Mouse (Mus musculus): ENCODE results near the gene Gm21970.

DNA sequence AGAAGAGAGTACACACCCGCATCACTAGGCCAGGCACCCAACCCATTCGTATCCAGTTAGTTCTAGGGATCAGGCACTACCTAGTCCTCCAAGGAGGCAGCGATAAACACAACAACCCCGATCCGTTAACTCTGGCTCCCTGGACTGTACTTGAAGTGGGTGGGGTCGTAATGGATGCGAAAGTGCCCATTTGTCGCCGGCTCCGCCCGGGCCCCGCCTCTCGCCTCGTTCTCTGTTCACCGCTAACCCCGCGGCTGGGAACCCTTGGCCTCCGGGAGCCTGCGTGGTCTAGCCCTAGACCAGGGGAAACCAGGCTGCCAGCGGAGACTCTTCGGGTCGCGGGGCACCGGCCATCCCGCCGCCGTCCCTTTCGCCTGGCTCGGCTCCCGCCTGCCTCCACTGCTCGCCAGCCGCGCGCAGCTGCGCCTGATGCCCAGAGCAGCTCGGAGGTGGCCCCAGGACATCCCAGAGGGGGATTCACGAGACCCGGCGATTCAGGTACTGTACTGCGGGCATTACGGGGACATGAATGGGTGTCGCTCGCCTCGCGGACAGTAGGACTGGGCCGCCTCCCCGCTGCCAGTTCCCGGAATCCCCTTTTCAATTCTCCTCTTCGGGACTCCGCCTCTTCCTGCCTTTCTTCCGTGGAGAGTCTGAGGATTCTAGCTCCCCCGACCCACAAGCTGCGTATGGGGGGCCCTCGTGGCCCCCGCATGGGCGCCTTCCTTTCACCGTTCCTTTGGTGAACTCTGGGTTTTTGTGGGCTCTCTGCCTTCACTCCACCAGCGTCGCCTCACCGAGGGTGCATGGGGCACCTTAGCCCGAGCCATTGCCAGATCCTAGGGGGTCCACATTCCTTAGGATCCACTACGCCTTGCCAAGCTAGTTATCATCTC lies 18.7 kb upstream of the Gm21970 start, which contains the start of gene Ifnar2:
- TF ChIP-seq GATA1 (IDR thresholded peaks at IDR 0.05; ENCODE audit: borderline replicate concordance, low read length) (no peak), FLI1 (IDR thresholded peaks at IDR 0.05; ENCODE audit: low read length) (no peak)

Data from megakaryocyte, embryonic 14.5 days (primary cell).